8 mouse cellular contexts compared by ENCODE assay signal in genomic region chr3:54360897-54361296, GRCm38 (mm10). TPM values are rescaled to one million over a fixed set of nuclear protein-coding genes. Genes with fewer than 3 reads are reported as not detected.
DNase-seq lines count a peak whose midpoint lies in the region; ATAC-seq and TF ChIP-seq lines count a peak whose summit lies in the region.

Gene Postn, plus strand, starts transcription at chr3:54361109.

- no peaks in the 10 kb centered on the region for H3K27me3 ChIP-seq in kidney, embryonic 15.5 days
- no peaks in the 10 kb centered on the region for H3K27me3 ChIP-seq in heart, postnatal 0 days (ENCODE audit: control insufficient read depth, insufficient read depth, low read length)
- no peaks in the 10 kb centered on the region for H3K27me3 ChIP-seq in liver, embryonic 14.5 days (ENCODE audit: control insufficient read depth, insufficient read depth, low read length)

- peak within 1 kb of the TSS; percentile 35 for H3K4me2 ChIP-seq in kidney, embryonic 15.5 days
- H3K4me2 ChIP-seq in heart, postnatal 0 days (ENCODE audit: low read depth, low read length), result peak within 1 kb of the TSS; percentile 40
- H3K4me2 ChIP-seq in liver, embryonic 14.5 days (ENCODE audit: low read depth), result no peak within 1 kb of the TSS

- WGBS in kidney, embryonic 15.5 days, result 41% methylated on average over 6 of the region's 6 CpGs
- 34% methylated on average over 6 of the region's 6 CpGs for WGBS in heart, postnatal 0 days
- 30% methylated on average over 6 of the region's 6 CpGs for WGBS in liver, embryonic 14.5 days (ENCODE audit: insufficient replicate concordance)

- peaks cover 18% of the 10 kb centered on the region for H3K4me1 ChIP-seq in kidney, embryonic 15.5 days
- H3K4me1 ChIP-seq in heart, postnatal 0 days (ENCODE audit: control insufficient read depth, insufficient read depth), result no peaks in the 10 kb centered on the region
- H3K4me1 ChIP-seq in liver, embryonic 14.5 days (replicated peaks; ENCODE audit: control insufficient read depth in 2 of 2, insufficient read depth in 2 of 2, low read length in 1 of 2), result peaks cover 0 to 3% of the 10 kb centered on the region in 2 experiments; a peak in 2 of 4 replicates

- H3K27ac ChIP-seq in kidney, embryonic 15.5 days, result no peak within 1 kb of the TSS
- 0 out of 2 replicates have a peak within 1 kb of the TSS, but pooled peaks have one; percentile 11 for H3K27ac ChIP-seq in heart, postnatal 0 days (ENCODE audit: low read depth)
- no peak within 1 kb of the TSS for H3K27ac ChIP-seq in liver, embryonic 14.5 days

- 0 out of 2 replicates have a peak, but pooled peaks have one; percentile 46 for ATAC-seq in kidney, embryonic 15.5 days (replicated peaks; ENCODE audit: low FRiP score)
- ATAC-seq in heart, postnatal 0 days (ENCODE audit: insufficient read depth, low read depth), result peak; percentile 67
- ATAC-seq in liver, embryonic 14.5 days (ENCODE audit: insufficient read depth), result no peak

- no peak for DNase-seq in kidney, postnatal 36 days
- peak in 1 of 2 experiments; percentile 3 for DNase-seq in adrenal gland, postnatal 36 days
- peak; percentile 43 for DNase-seq in heart, postnatal 0 days (ENCODE audit: low spot score)
- no peak for DNase-seq in liver, embryonic 14.5 days (ENCODE audit: low read depth in 3 of 3, low spot score in 3 of 3)
- peak; percentile 8 for DNase-seq in urinary bladder, postnatal 25 days (ENCODE audit: low spot score)
- no peak for DNase-seq in right cerebral cortex, postnatal 36 days (ENCODE audit: low spot score in 2 of 2)
- DNase-seq in cerebellum, postnatal 10 days, result no peak

- H3K4me3 ChIP-seq in kidney, embryonic 15.5 days (replicated peaks), result peak within 1 kb of the TSS; percentile 19
- H3K4me3 ChIP-seq in heart, postnatal 0 days (ENCODE audit: low read depth, low read length), result peak within 1 kb of the TSS; percentile 31
- no peak within 1 kb of the TSS for H3K4me3 ChIP-seq in liver, embryonic 14.5 days (ENCODE audit: insufficient read depth in 1 of 2, low read depth in 2 of 2, low read length in 2 of 2)

- H3K9ac ChIP-seq in kidney, embryonic 15.5 days, result no peak within 1 kb of the TSS
- H3K9ac ChIP-seq in heart, postnatal 0 days (replicated peaks; ENCODE audit: low read depth, low read length), result 0 out of 2 replicates have a peak within 1 kb of the TSS, but pooled peaks have one; percentile 37
- H3K9ac ChIP-seq in liver, embryonic 14.5 days (replicated peaks), result no peak within 1 kb of the TSS

- no peaks in the 10 kb centered on the region for H3K36me3 ChIP-seq in kidney, embryonic 15.5 days
- no peaks in the 10 kb centered on the region for H3K36me3 ChIP-seq in heart, postnatal 0 days (replicated peaks; ENCODE audit: control insufficient read depth, insufficient read depth, low read length)
- no peaks in the 10 kb centered on the region for H3K36me3 ChIP-seq in liver, embryonic 14.5 days (replicated peaks; ENCODE audit: control insufficient read depth, insufficient read depth, low read depth)

- H3K9me3 ChIP-seq in kidney, embryonic 15.5 days (replicated peaks), result no peaks in the 10 kb centered on the region
- no peaks in the 10 kb centered on the region for H3K9me3 ChIP-seq in heart, postnatal 0 days (replicated peaks; ENCODE audit: control insufficient read depth, low read length)
- H3K9me3 ChIP-seq in liver, embryonic 14.5 days (ENCODE audit: control insufficient read depth, low read length), result no peaks in the 10 kb centered on the region

- TF ChIP-seq EP300 in heart, postnatal 0 days (IDR thresholded peaks at IDR 0.05; ENCODE audit: low read depth), result no peak
- no peak for TF ChIP-seq EP300 in liver, embryonic 14.5 days (IDR thresholded peaks at IDR 0.05; ENCODE audit: low read depth)

- no peak for TF ChIP-seq CTCF in heart, postnatal 0 days (IDR thresholded peaks at IDR 0.05; ENCODE audit: low read depth)
- TF ChIP-seq CTCF in liver, embryonic 14.5 days (IDR thresholded peaks at IDR 0.05; ENCODE audit: low read depth), result no peak

RNA-seq across cellular contexts. Expression of gene Postn, which starts in this region (rescaled TPM):
- 117 and 153 TPM in 2 replicates for polyA plus RNA-seq in kidney, embryonic 15.5 days (2015; fragmentation: Nextera tagmentation; extraction: Ambion mirVana)
- 100 to 1,000 TPM in 1 of 2 experiments, 10 to 100 TPM in 1; 73.8 to 106 TPM for total RNA-seq in adrenal gland, postnatal 36 days (2021)
- 435 TPM in 2 replicates for total RNA-seq in heart, postnatal 0 days (2014; rRNA removed; ENCODE audit: low replicate concordance)
- polyA plus RNA-seq in heart, postnatal 0 days (2015; fragmentation: Nextera tagmentation; extraction: Ambion mirVana), result 330 and 363 TPM in 2 replicates
- polyA plus RNA-seq in liver, embryonic 14.5 days (2012; rRNA removed), result 7.7 and 15.1 TPM in 2 replicates
- 16.7 and 17.7 TPM in 2 replicates for polyA plus RNA-seq in liver, embryonic 14.5 days (2014; fragmentation: Nextera tagmentation; extraction: Ambion mirVana)

Comparison
In these comparisons a context has a peak if more than half of its experiments do, and no peak if none do; other contexts are left out.
1. H3K4me3 ChIP-seq: peak in kidney, embryonic 15.5 days (single experiment) and heart, postnatal 0 days (single experiment); none in liver, embryonic 14.5 days (0 of 2).
2. DNase-seq: peak in heart, postnatal 0 days (single experiment) and urinary bladder, postnatal 25 days (single experiment); none in kidney, postnatal 36 days (0 of 2), liver, embryonic 14.5 days (0 of 3), right cerebral cortex, postnatal 36 days (0 of 2) and cerebellum, postnatal 10 days (0 of 2).